Mouse (Mus musculus) MEL (cell line): Measurements from ENCODE around the gene Dock10. TPM values are rescaled to one million over a fixed set of nuclear protein-coding genes. Genes with fewer than 3 reads are reported as not detected.

Source experiments
- DNase-seq: peaks from one replicate; pipeline ENCODE4 v3.0.0; 2011; ENCODE audit warnings: low read depth, low spot score
- H3K27ac ChIP-seq: 2 replicates; pipeline ENCODE4 v1.5.1; 2012; ENCODE audit warnings: low read depth, mild to moderate bottlenecking, control low read depth, low read length, moderate library complexity; ENCODE audit not compliant: control insufficient read depth
- H3K27me3 ChIP-seq, 2 experiments: fragments of 150-350 bp in 1 of 2; sonication (generic) in 1 of 2; 2 replicates each; pipeline ENCODE4 v1.6.1; 2012; ENCODE audit warnings: low read length in 2 of 2, mild to moderate bottlenecking in 2 of 2, improper control_type of control experiment in 1 of 2, moderate library complexity in 1 of 2; ENCODE audit not compliant: insufficient read depth in 2 of 2, control insufficient read depth in 1 of 2
- H3K36me3 ChIP-seq, 2 experiments: 2 replicates each; pipeline ENCODE4 v1.6.1; 2012 to 2014; ENCODE audit warnings: low read length in 2 of 2, improper control_type of control experiment in 1 of 2, inconsistent platforms in 1 of 2, mild to moderate bottlenecking in 1 of 2; ENCODE audit not compliant: insufficient read depth in 2 of 2, control insufficient read depth in 1 of 2
- H3K4me1 ChIP-seq, 2 experiments: fragments of 150-350 bp in 1 of 2; sonication (generic) in 1 of 2; 2 replicates each; pipeline ENCODE4 v1.6.1; 2012; ENCODE audit warnings: low read length in 2 of 2, improper control_type of control experiment in 1 of 2, mild to moderate bottlenecking in 1 of 2; ENCODE audit not compliant: insufficient read depth in 2 of 2, control insufficient read depth in 1 of 2
- H3K4me3 ChIP-seq, 2 experiments: fragments of 150-350 bp in 1 of 2; sonication (generic) in 1 of 2; 2 replicates each; pipeline ENCODE4 v1.5.1; 2012; ENCODE audit warnings: low read depth in 2 of 2, low read length in 2 of 2, mild to moderate bottlenecking in 2 of 2, moderate library complexity in 2 of 2, control low read depth in 1 of 2, improper control_type of control experiment in 1 of 2; ENCODE audit not compliant: control insufficient read depth in 1 of 2, insufficient read depth in 1 of 2
- H3K79me2 ChIP-seq: 2 replicates; pipeline ENCODE4 v1.6.1; 2012; ENCODE audit warnings: mild to moderate bottlenecking, low read length, moderate library complexity; ENCODE audit not compliant: control insufficient read depth, poor library complexity, insufficient read depth
- H3K9ac ChIP-seq: 2 replicates; pipeline ENCODE4 v1.6.1; 2012; ENCODE audit warnings: low read depth, mild to moderate bottlenecking, control low read depth, low read length, moderate library complexity; ENCODE audit not compliant: control insufficient read depth, poor library complexity, severe bottlenecking
- H3K9me3 ChIP-seq: fragments of 150-350 bp; sonication (generic); replicated peaks from 2 replicates; pipeline ENCODE4 v1.6.1; 2012; ENCODE audit warnings: mild to moderate bottlenecking, low read length, improper control_type of control experiment, moderate library complexity; ENCODE audit not compliant: insufficient read depth
- BHLHE40 ChIP-seq: IDR thresholded peaks from 2 replicates; pipeline ENCODE4 v1.6.1; 2012; ENCODE audit warnings: low read depth, mild to moderate bottlenecking, inconsistent platforms, low read length, improper control_type of control experiment, borderline replicate concordance
- CHD2 ChIP-seq: IDR thresholded peaks from 2 replicates; pipeline ENCODE4 v1.6.1; 2011; ENCODE audit warnings: low read length, improper control_type of control experiment
- CTCF ChIP-seq, 3 experiments: IDR thresholded peaks in 2 of 3; conservative IDR thresholded peaks in 1 of 3; 2 replicates each; pipeline ENCODE4 v1.5.1; 2011 to 2012; ENCODE audit warnings: low read length in 3 of 3, low read depth in 2 of 3, mild to moderate bottlenecking in 2 of 3, improper control_type of control experiment in 1 of 3, inconsistent platforms in 1 of 3, mixed read lengths in 1 of 3, moderate library complexity in 1 of 3; ENCODE audit not compliant: control insufficient read depth in 1 of 3, insufficient read depth in 1 of 3, poor library complexity in 1 of 3, severe bottlenecking in 1 of 3
- E2F4 ChIP-seq: IDR thresholded peaks from 2 replicates; pipeline ENCODE4 v1.6.1; 2011; ENCODE audit warnings: low read depth, low read length, improper control_type of control experiment, borderline replicate concordance
- ELF1 ChIP-seq: IDR thresholded peaks from 2 replicates; pipeline ENCODE4 v1.6.1; 2014; ENCODE audit warnings: low read depth, mild to moderate bottlenecking, inconsistent platforms, low read length, improper control_type of control experiment, moderate library complexity
- EP300 ChIP-seq, 2 experiments: IDR thresholded peaks; 2 replicates each; pipeline ENCODE4 v1.6.1; 2011; ENCODE audit warnings: improper control_type of control experiment in 2 of 2, low read length in 2 of 2, low read depth in 1 of 2, mild to moderate bottlenecking in 1 of 2
- ETS1 ChIP-seq: IDR thresholded peaks from 2 replicates; pipeline ENCODE4 v1.6.1; 2012; ENCODE audit warnings: low read depth, mild to moderate bottlenecking, inconsistent platforms, low read length, improper control_type of control experiment, moderate library complexity
- JUND ChIP-seq: IDR thresholded peaks from 2 replicates; pipeline ENCODE4 v1.6.1; 2011; ENCODE audit warnings: low read depth, mild to moderate bottlenecking, improper control_type of control experiment, low read length
- KAT2A ChIP-seq: conservative IDR thresholded peaks from 2 replicates; pipeline ENCODE4 v1.6.1; 2012; ENCODE audit warnings: low read depth, low read length, improper control_type of control experiment, inconsistent platforms
- MAFK ChIP-seq: IDR thresholded peaks from 2 replicates; pipeline ENCODE4 v1.6.1; 2011; ENCODE audit warnings: low read depth, mild to moderate bottlenecking, low read length, improper control_type of control experiment, borderline replicate concordance
- MAZ ChIP-seq: IDR thresholded peaks from 2 replicates; pipeline ENCODE4 v1.6.1; 2012; ENCODE audit warnings: low read depth, mild to moderate bottlenecking, inconsistent platforms, low read length, improper control_type of control experiment
- MXI1 ChIP-seq: IDR thresholded peaks from 2 replicates; pipeline ENCODE4 v1.6.1; 2011; ENCODE audit warnings: mild to moderate bottlenecking, low read depth, low read length, improper control_type of control experiment
- NRF1 ChIP-seq: IDR thresholded peaks from 2 replicates; pipeline ENCODE4 v1.6.1; 2014; ENCODE audit warnings: low read depth, mild to moderate bottlenecking, inconsistent platforms, low read length, improper control_type of control experiment, moderate library complexity; ENCODE audit not compliant: poor library complexity, insufficient read depth, severe bottlenecking
- POLR2A ChIP-seq, 2 experiments: IDR thresholded peaks; 2 replicates each; pipeline ENCODE4 v1.6.1; 2011 to 2012; ENCODE audit warnings: low read length in 2 of 2, mild to moderate bottlenecking in 2 of 2, control low read depth in 1 of 2, improper control_type of control experiment in 1 of 2, low read depth in 1 of 2, moderate library complexity in 1 of 2; ENCODE audit not compliant: control insufficient read depth in 1 of 2, insufficient read depth in 1 of 2, poor library complexity in 1 of 2
- POLR2AphosphoS5 ChIP-seq: IDR thresholded peaks from 2 replicates; pipeline ENCODE4 v1.6.1; 2012; ENCODE audit warnings: low read depth, borderline replicate concordance, mild to moderate bottlenecking, inconsistent platforms, low read length, moderate library complexity, mixed read lengths
- RCOR1 ChIP-seq: IDR thresholded peaks from 2 replicates; pipeline ENCODE4 v1.6.1; 2012; ENCODE audit warnings: low read depth, mild to moderate bottlenecking, inconsistent platforms, low read length, improper control_type of control experiment
- SIN3A ChIP-seq: IDR thresholded peaks from 2 replicates; pipeline ENCODE4 v1.6.1; 2012; ENCODE audit warnings: low read length, improper control_type of control experiment, inconsistent platforms
- TBP ChIP-seq: IDR thresholded peaks from 2 replicates; pipeline ENCODE4 v1.8.0; 2011; ENCODE audit warnings: low read depth, low read length, improper control_type of control experiment
- TCF12 ChIP-seq: IDR thresholded peaks from 2 replicates; pipeline ENCODE4 v1.6.1; 2014; ENCODE audit warnings: low read depth, mild to moderate bottlenecking, inconsistent platforms, low read length, improper control_type of control experiment, moderate library complexity
- USF1 ChIP-seq: IDR thresholded peaks from 2 replicates; pipeline ENCODE4 v1.6.1; 2014; ENCODE audit warnings: low read depth, mild to moderate bottlenecking, inconsistent platforms, low read length, improper control_type of control experiment, moderate library complexity
- ZKSCAN1 ChIP-seq: IDR thresholded peaks from 2 replicates; pipeline ENCODE4 v1.6.1; 2012; ENCODE audit warnings: low read depth, mild to moderate bottlenecking, inconsistent platforms, low read length, improper control_type of control experiment, moderate library complexity
- ZNF384 ChIP-seq: IDR thresholded peaks from 2 replicates; pipeline ENCODE4 v1.6.1; 2012; ENCODE audit warnings: low read depth, mild to moderate bottlenecking, inconsistent platforms, low read length, improper control_type of control experiment
- polyA plus RNA-seq, 2 experiments: library from polyadenylated mRNA; stranded (reverse) in 1 of 2; unstranded in 1 of 2; fragments of >175 nt in 1 of 2; fragments of >200 nt in 1 of 2; gene quantifications; 2 replicates each; pipeline versions ENCODE4 v1.2.1 to v1.2.4; 2012; ENCODE audit warnings: low replicate concordance in 2 of 2, low read depth in 1 of 2; ENCODE audit not compliant: insufficient read length in 2 of 2, insufficient read depth in 1 of 2, missing spikeins in 1 of 2
- total RNA-seq: library from RNA; depleted of rRNA; stranded (reverse); fragments of 300-350 nt; gene quantifications from 2 replicates; pipeline ENCODE4 v1.2.3, GENCODE M21; 2012

Gene Dock10
- total and polyA plus RNA-seq, 3 experiments, result 11.5 to 74.0 (median 14.3) TPM

DNA sequence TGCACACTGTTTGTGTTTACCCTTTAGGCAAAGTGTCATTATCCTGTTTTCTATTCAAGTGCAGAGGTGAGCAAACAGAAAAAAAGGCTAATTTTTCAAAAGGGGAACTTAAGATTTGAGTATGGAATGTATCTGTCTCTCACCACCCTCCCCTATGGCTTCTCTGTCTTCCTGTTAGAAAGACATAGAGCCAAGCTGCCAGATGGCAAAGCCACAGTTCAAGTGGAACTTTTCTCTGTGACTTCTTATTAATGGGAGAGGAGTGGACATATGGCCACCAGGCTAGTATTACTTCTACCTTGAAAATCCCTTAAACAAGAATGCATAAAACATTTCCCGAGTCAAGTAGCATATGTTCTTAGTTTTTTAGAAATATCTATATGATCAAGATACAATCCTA lies 39.7 kb downstream of the Dock10 start:
- H3K36me3 ChIP-seq, result peaks cover 0 to 15% of the 10 kb centered on the region in 2 experiments
- peaks cover 5 to 7% of the 10 kb centered on the region in 2 experiments for H3K4me1 ChIP-seq
- H3K4me3 ChIP-seq, result no peak overlapping the region
- peak; percentile 17 for DNase-seq
- no peak overlapping the region for H3K9ac ChIP-seq
- no peaks in the 10 kb centered on the region for H3K27me3 ChIP-seq
- no peak for TF ChIP-seq RCOR1
- no peak for TF ChIP-seq NRF1
- no peak for TF ChIP-seq JUND
- no peak for TF ChIP-seq ZKSCAN1
- TF ChIP-seq BHLHE40, result no peak
- TF ChIP-seq MAFK, result no peak
- no peak for TF ChIP-seq ELF1
- no peak for TF ChIP-seq POLR2AphosphoS5
- TF ChIP-seq MAZ, result no peak
- TF ChIP-seq TCF12, result no peak
- TF ChIP-seq ZNF384, result no peak
- no peak for TF ChIP-seq ETS1
- TF ChIP-seq POLR2A (IDR thresholded peaks at IDR 0.05; ENCODE audit: control insufficient read depth in 1 of 2, insufficient read depth in 1 of 2, low read depth in 1 of 2, low read length in 2 of 2, poor library complexity in 1 of 2), result no peak
- TF ChIP-seq KAT2A, result no peak
- TF ChIP-seq CHD2, result no peak
- no peak for TF ChIP-seq E2F4
- TF ChIP-seq TBP, result no peak
- no peak for TF ChIP-seq CTCF (IDR thresholded peaks at IDR 0.05 in 2 of 3, conservative IDR thresholded peaks at IDR 0.05 in 1 of 3; ENCODE audit: control insufficient read depth in 1 of 3, insufficient read depth in 1 of 3, low read depth in 2 of 3, low read length in 3 of 3, poor library complexity in 1 of 3, severe bottlenecking in 1 of 3)
- H3K9me3 ChIP-seq, result no peaks in the 10 kb centered on the region
- no peaks in the 10 kb centered on the region for H3K79me2 ChIP-seq
- no peak overlapping the region for H3K27ac ChIP-seq

DNA sequence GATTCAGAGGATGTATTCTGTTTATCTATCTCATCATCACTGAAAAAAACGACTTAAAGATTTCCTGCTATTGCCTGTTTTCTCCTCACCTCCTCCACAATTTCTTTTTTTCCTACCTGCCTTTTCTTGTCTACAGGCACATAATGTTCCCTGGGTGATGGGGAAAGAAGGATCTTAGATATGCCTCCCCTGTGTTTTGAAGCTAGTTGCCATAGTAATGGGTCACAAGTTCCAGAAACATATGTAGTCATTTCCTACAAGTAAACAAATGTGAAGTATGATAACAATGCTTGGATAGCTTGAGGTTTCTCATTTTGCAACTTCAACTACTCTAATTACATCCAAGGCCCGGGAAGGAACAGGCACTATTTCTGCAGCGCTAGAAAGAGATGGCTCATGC lies 42.4 kb downstream of the Dock10 start:
- no peak overlapping the region for H3K4me3 ChIP-seq
- H3K9ac ChIP-seq, result no peak overlapping the region
- H3K27ac ChIP-seq, result no peak overlapping the region
- DNase-seq, result peak; percentile 48
- H3K79me2 ChIP-seq, result no peaks in the 10 kb centered on the region
- no peaks in the 10 kb centered on the region for H3K9me3 ChIP-seq
- H3K4me1 ChIP-seq, result peaks cover 0 to 5% of the 10 kb centered on the region in 2 experiments
- TF ChIP-seq SIN3A (peak; percentile 21; the same call in 1 of the 2 replicates), MAFK (no peak), ETS1 (0 out of 2 replicates have a peak, but pooled peaks have one; percentile 27), USF1 (0 out of 2 replicates have a peak, but pooled peaks have one; percentile 10), MXI1 (no peak), EP300 (IDR thresholded peaks at IDR 0.05; ENCODE audit: low read depth in 1 of 2, low read length in 2 of 2) (peak in 1 of 2 experiments; percentile 27; a peak in 1 of 4 replicates)
- TF ChIP-seq, all 39 proteins: peak for 4
- peaks cover 0 to 6% of the 10 kb centered on the region in 2 experiments; a peak in 2 of 4 replicates for H3K36me3 ChIP-seq
- H3K27me3 ChIP-seq, result no peaks in the 10 kb centered on the region
